Mouse (Mus musculus): Measurements from ENCODE around the gene Aqp1.

GRCm38 (mm10) chr6:55392453-55392852, 56.2 kb downstream of the Aqp1 start:
- TF ChIP-seq CTCF (conservative IDR thresholded peaks at IDR 0.05; ENCODE audit: low read length), result peak; percentile 57
- TF ChIP-seq NANOG (IDR thresholded peaks at IDR 0.05; ENCODE audit: borderline replicate concordance, low read length), result no peak
